Mouse (Mus musculus): ENCODE results near the gene Tes. TPM values are rescaled to one million over a fixed set of nuclear protein-coding genes. Genes with fewer than 3 reads are reported as not detected.

The Tes gene
- total and polyA plus RNA-seq, 2 experiments from 2014 or later: 6.0 to 17.9 TPM

- H3K27ac ChIP-seq (ENCODE audit: low read depth): no peak overlapping the region
- 0 out of 2 replicates have a peak, but pooled peaks cover under 1% of the 10 kb centered on the region for H3K4me1 ChIP-seq (ENCODE audit: control insufficient read depth, insufficient read depth)
- H3K4me3 ChIP-seq (ENCODE audit: low read depth, low read length): no peak overlapping the region
- 60% methylated on average over 6 of the region's 6 CpGs for WGBS
- TF ChIP-seq CTCF (IDR thresholded peaks at IDR 0.05; ENCODE audit: low read depth) (peak; percentile 58), EP300 (IDR thresholded peaks at IDR 0.05; ENCODE audit: low read depth) (no peak)
- H3K4me2 ChIP-seq (ENCODE audit: low read depth, low read length): no peak overlapping the region
- H3K36me3 ChIP-seq (replicated peaks; ENCODE audit: control insufficient read depth, insufficient read depth, low read length): no peaks in the 10 kb centered on the region
- peak; percentile 44; the same call in 1 of the 2 replicates for ATAC-seq (ENCODE audit: insufficient read depth, low read depth)
- no peaks in the 10 kb centered on the region for H3K9me3 ChIP-seq (replicated peaks; ENCODE audit: control insufficient read depth, low read length)
- DNase-seq (ENCODE audit: low spot score): peak; percentile 59
- H3K9ac ChIP-seq (replicated peaks; ENCODE audit: low read depth, low read length): no peak overlapping the region
- H3K27me3 ChIP-seq (ENCODE audit: control insufficient read depth, insufficient read depth, low read length): no peaks in the 10 kb centered on the region
Measured at GRCm38 (mm10) chr6:17110564-17111100, 45.7 kb downstream of the Tes start.

- no peak overlapping the region for H3K27ac ChIP-seq (ENCODE audit: low read depth)
Measured at GRCm38 (mm10) chr6:17112081-17112480, 47.1 kb downstream of the Tes start.

GRCm38 (mm10) chr6:17112990-17113389, 48.0 kb downstream of the Tes start:
- Histone ChIP-seq H3K4me1 (ENCODE audit: control insufficient read depth, insufficient read depth) (0 out of 2 replicates have a peak, but pooled peaks cover 3% of the 10 kb centered on the region), H3K27ac (ENCODE audit: low read depth) (no peak overlapping the region), H3K4me2 (ENCODE audit: low read depth, low read length) (no peak overlapping the region), H3K4me3 (ENCODE audit: low read depth, low read length) (no peak overlapping the region), H3K27me3 (ENCODE audit: control insufficient read depth, insufficient read depth, low read length) (no peaks in the 10 kb centered on the region), H3K9me3 (replicated peaks; ENCODE audit: control insufficient read depth, low read length) (no peaks in the 10 kb centered on the region), H3K9ac (replicated peaks; ENCODE audit: low read depth, low read length) (no peak overlapping the region), H3K36me3 (replicated peaks; ENCODE audit: control insufficient read depth, insufficient read depth, low read length) (no peaks in the 10 kb centered on the region)
- TF ChIP-seq CTCF (IDR thresholded peaks at IDR 0.05; ENCODE audit: low read depth): no peak
- no peak for TF ChIP-seq EP300 (IDR thresholded peaks at IDR 0.05; ENCODE audit: low read depth)
- 70% methylated on average over 2 of the region's 2 CpGs for WGBS
- ATAC-seq (ENCODE audit: insufficient read depth, low read depth): no peak
- no peak for DNase-seq (ENCODE audit: low spot score)

More at GRCm38 (mm10) chr6:17112081-17112480, 47.1 kb downstream of the Tes start:
- DNase-seq (ENCODE audit: low spot score): no peak
- H3K9me3 ChIP-seq (replicated peaks; ENCODE audit: control insufficient read depth, low read length): no peaks in the 10 kb centered on the region
- no peak for TF ChIP-seq CTCF (IDR thresholded peaks at IDR 0.05; ENCODE audit: low read depth)
- no peak for TF ChIP-seq EP300 (IDR thresholded peaks at IDR 0.05; ENCODE audit: low read depth)
- no peak overlapping the region for H3K4me3 ChIP-seq (ENCODE audit: low read depth, low read length)
- H3K4me2 ChIP-seq (ENCODE audit: low read depth, low read length): no peak overlapping the region
- WGBS: 94% methylated on average over 1 of the region's 1 CpGs
- no peak for ATAC-seq (ENCODE audit: insufficient read depth, low read depth)
- no peaks in the 10 kb centered on the region for H3K36me3 ChIP-seq (replicated peaks; ENCODE audit: control insufficient read depth, insufficient read depth, low read length)
- 0 out of 2 replicates have a peak, but pooled peaks cover 3% of the 10 kb centered on the region for H3K4me1 ChIP-seq (ENCODE audit: control insufficient read depth, insufficient read depth)
- no peaks in the 10 kb centered on the region for H3K27me3 ChIP-seq (ENCODE audit: control insufficient read depth, insufficient read depth, low read length)
- no peak overlapping the region for H3K9ac ChIP-seq (replicated peaks; ENCODE audit: low read depth, low read length)

GRCm38 (mm10) chr6:17114588-17114987, 49.6 kb downstream of the Tes start:
- ATAC-seq (ENCODE audit: insufficient read depth, low read depth) (no peak), DNase-seq (ENCODE audit: low spot score) (no peak)
- no peaks in the 10 kb centered on the region for H3K27me3 ChIP-seq (ENCODE audit: control insufficient read depth, insufficient read depth, low read length)
- H3K27ac ChIP-seq (ENCODE audit: low read depth): no peak overlapping the region
- H3K9me3 ChIP-seq (replicated peaks; ENCODE audit: control insufficient read depth, low read length): no peaks in the 10 kb centered on the region
- no peaks in the 10 kb centered on the region for H3K36me3 ChIP-seq (replicated peaks; ENCODE audit: control insufficient read depth, insufficient read depth, low read length)
- no peak overlapping the region for H3K4me3 ChIP-seq (ENCODE audit: low read depth, low read length)
- no peak overlapping the region for H3K9ac ChIP-seq (replicated peaks; ENCODE audit: low read depth, low read length)
- TF ChIP-seq EP300 (IDR thresholded peaks at IDR 0.05; ENCODE audit: low read depth): no peak
- TF ChIP-seq CTCF (IDR thresholded peaks at IDR 0.05; ENCODE audit: low read depth): no peak
- H3K4me2 ChIP-seq (ENCODE audit: low read depth, low read length): no peak overlapping the region
- 0 out of 2 replicates have a peak, but pooled peaks cover 3% of the 10 kb centered on the region for H3K4me1 ChIP-seq (ENCODE audit: control insufficient read depth, insufficient read depth)
- WGBS: 76% methylated on average over 5 of the region's 5 CpGs

GRCm38 (mm10) chr6:17115046-17115790, 50.3 kb downstream of the Tes start:
- peak overlapping the region; percentile 16; the same call in 1 of the 2 replicates for H3K27ac ChIP-seq (ENCODE audit: low read depth)
- H3K4me1 ChIP-seq (ENCODE audit: control insufficient read depth, insufficient read depth): 0 out of 2 replicates have a peak, but pooled peaks cover 3% of the 10 kb centered on the region
- no peak overlapping the region for H3K4me3 ChIP-seq (ENCODE audit: low read depth, low read length)
- no peaks in the 10 kb centered on the region for H3K27me3 ChIP-seq (ENCODE audit: control insufficient read depth, insufficient read depth, low read length)
- H3K36me3 ChIP-seq (replicated peaks; ENCODE audit: control insufficient read depth, insufficient read depth, low read length): no peaks in the 10 kb centered on the region
- no peak for ATAC-seq (ENCODE audit: insufficient read depth, low read depth)
- no peak overlapping the region for H3K9ac ChIP-seq (replicated peaks; ENCODE audit: low read depth, low read length)
- no peak overlapping the region for H3K4me2 ChIP-seq (ENCODE audit: low read depth, low read length)
- no peaks in the 10 kb centered on the region for H3K9me3 ChIP-seq (replicated peaks; ENCODE audit: control insufficient read depth, low read length)
- 56% methylated on average over 2 of the region's 2 CpGs for WGBS
- TF ChIP-seq CTCF (IDR thresholded peaks at IDR 0.05; ENCODE audit: low read depth): no peak
- no peak for TF ChIP-seq EP300 (IDR thresholded peaks at IDR 0.05; ENCODE audit: low read depth)
- DNase-seq (ENCODE audit: low spot score): no peak

Measured in heart, postnatal 0 days (tissue).